Mouse (Mus musculus) E14TG2a.4 (cell line): ENCODE results near the gene Kcnn4.

Source experiments
- CTCF ChIP-seq: conservative IDR thresholded peaks from 2 replicates; pipeline ENCODE4 v1.5.1; 2014; ENCODE audit warnings: low read length
- NANOG ChIP-seq: IDR thresholded peaks from 2 replicates; pipeline ENCODE4 v1.6.1; 2014; ENCODE audit warnings: borderline replicate concordance, low read length, mixed read lengths

- TF ChIP-seq CTCF (no peak), NANOG (no peak)
Observed at GRCm38 (mm10) chr7:24423956-24424732, 54.1 kb downstream of the Kcnn4 start.
